Mouse (Mus musculus): ENCODE measurements around the gene Ssna1. TPM values are rescaled to one million over a fixed set of nuclear protein-coding genes. Genes with fewer than 3 reads are reported as not detected.

Gene Ssna1
- polyA plus RNA-seq, 1 experiment from 2014 or later: 171 TPM

- peaks cover 20% of the 10 kb centered on the region for H3K4me1 ChIP-seq (replicated peaks)
- H3K27me3 ChIP-seq: no peaks in the 10 kb centered on the region
- H3K4me2 ChIP-seq: no peak overlapping the region
- H3K9ac ChIP-seq: no peak overlapping the region
- 0 out of 2 replicates have a peak, but pooled peaks cover 10% of the 10 kb centered on the region for H3K36me3 ChIP-seq
- 93% methylated on average over 1 of the region's 1 CpGs for WGBS
- no peaks in the 10 kb centered on the region for H3K9me3 ChIP-seq
- H3K27ac ChIP-seq (replicated peaks): no peak overlapping the region
- no peak for ATAC-seq (ENCODE audit: low FRiP score, low read depth)
- no peak overlapping the region for H3K4me3 ChIP-seq
Observed at GRCm38 (mm10) chr2:25252331-25252730, 19.9 kb downstream of the Ssna1 start.

GRCm38 (mm10) chr2:25246183-25247072, 25.8 kb downstream of the Ssna1 start, which contains the start of gene AL732309.1:
Gene AL732309.1 (minus strand): TSS chr2:25246863.
- H3K36me3 ChIP-seq: peaks cover 8% of the 10 kb centered on the region; the same call in 1 of the 2 replicates
- WGBS: 92% methylated on average over 10 of the region's 10 CpGs
- no peaks in the 10 kb centered on the region for H3K27me3 ChIP-seq
- no peak within 1 kb of the TSS for H3K4me2 ChIP-seq
- H3K4me1 ChIP-seq (replicated peaks): peaks cover 24% of the 10 kb centered on the region
- ATAC-seq (ENCODE audit: low FRiP score, low read depth): no peak
- H3K9me3 ChIP-seq: no peaks in the 10 kb centered on the region
- H3K27ac ChIP-seq (replicated peaks): no peak within 1 kb of the TSS
- no peak within 1 kb of the TSS for H3K9ac ChIP-seq
- no peak within 1 kb of the TSS for H3K4me3 ChIP-seq

GRCm38 (mm10) chr2:25244144-25244543, 28.1 kb downstream of the Ssna1 start:
- Histone ChIP-seq H3K9me3 (no peaks in the 10 kb centered on the region), H3K27ac (replicated peaks) (no peak overlapping the region), H3K9ac (no peak overlapping the region), H3K36me3 (no peaks in the 10 kb centered on the region; the same call in 1 of the 2 replicates), H3K4me2 (0 out of 2 replicates have a peak overlapping the region, but pooled peaks have one; percentile 92), H3K4me1 (replicated peaks) (peaks cover 37% of the 10 kb centered on the region), H3K27me3 (no peaks in the 10 kb centered on the region), H3K4me3 (no peak overlapping the region)
- 90% methylated on average over 4 of the region's 4 CpGs for WGBS
- ATAC-seq (ENCODE audit: low FRiP score, low read depth): no peak

GRCm38 (mm10) chr2:25243342-25243741, 28.9 kb downstream of the Ssna1 start:
- Histone ChIP-seq H3K4me2 (peak overlapping the region; percentile 92), H3K27me3 (no peaks in the 10 kb centered on the region), H3K4me1 (replicated peaks) (peaks cover 37% of the 10 kb centered on the region), H3K4me3 (peak overlapping the region; percentile 61), H3K27ac (replicated peaks) (no peak overlapping the region), H3K9me3 (no peaks in the 10 kb centered on the region), H3K9ac (peak overlapping the region; percentile 81), H3K36me3 (no peaks in the 10 kb centered on the region; the same call in 1 of the 2 replicates)
- no peak for ATAC-seq (ENCODE audit: low FRiP score, low read depth)
- 83% methylated on average over 8 of the region's 8 CpGs for WGBS

GRCm38 (mm10) chr2:25242101-25242506, 30.1 kb downstream of the Ssna1 start, which contains the start of the genes Rnf208 and Cysrt1:
Gene Rnf208 (plus strand): TSS chr2:25242255.
Gene Cysrt1 (minus strand): TSS chr2:25242452.
- H3K36me3 ChIP-seq: no peaks in the 10 kb centered on the region; the same call in 1 of the 2 replicates
- ATAC-seq (ENCODE audit: low FRiP score, low read depth): peak; percentile 65
- peak within 1 kb of the TSS; percentile 72 for H3K27ac ChIP-seq (replicated peaks)
- no peaks in the 10 kb centered on the region for H3K9me3 ChIP-seq
- H3K4me2 ChIP-seq: peak within 1 kb of the TSS; percentile 92
- peaks cover 4% of the 10 kb centered on the region; the same call in 1 of the 2 replicates for H3K27me3 ChIP-seq
- peak within 1 kb of the TSS; percentile 61 for H3K4me3 ChIP-seq
- peaks cover 37% of the 10 kb centered on the region for H3K4me1 ChIP-seq (replicated peaks)
- 0% methylated on average over 40 of the region's 59 CpGs for WGBS
- peak within 1 kb of the TSS; percentile 81 for H3K9ac ChIP-seq

- peak overlapping the region; percentile 92 for H3K4me2 ChIP-seq
- peak overlapping the region; percentile 61 for H3K4me3 ChIP-seq
- no peaks in the 10 kb centered on the region; the same call in 1 of the 2 replicates for H3K36me3 ChIP-seq
- H3K9me3 ChIP-seq: no peaks in the 10 kb centered on the region
- H3K4me1 ChIP-seq (replicated peaks): peaks cover 37% of the 10 kb centered on the region
- H3K27ac ChIP-seq (replicated peaks): peak overlapping the region; percentile 72
- H3K9ac ChIP-seq: peak overlapping the region; percentile 81
- ATAC-seq (ENCODE audit: low FRiP score, low read depth): peak; percentile 32
- WGBS: 12% methylated on average over 6 of the region's 6 CpGs
- H3K27me3 ChIP-seq: peaks cover 4% of the 10 kb centered on the region; the same call in 1 of the 2 replicates
Observed at GRCm38 (mm10) chr2:25241438-25241775, 30.8 kb downstream of the Ssna1 start.

GRCm38 (mm10) chr2:25240723-25241437, 31.4 kb downstream of the Ssna1 start:
- Histone ChIP-seq H3K9ac (peak overlapping the region; percentile 24), H3K27me3 (peaks cover 4% of the 10 kb centered on the region; the same call in 1 of the 2 replicates), H3K4me3 (peak overlapping the region; percentile 61), H3K4me1 (replicated peaks) (peaks cover 37% of the 10 kb centered on the region), H3K4me2 (peak overlapping the region; percentile 92), H3K36me3 (no peaks in the 10 kb centered on the region; the same call in 1 of the 2 replicates), H3K27ac (replicated peaks) (peak overlapping the region; percentile 72), H3K9me3 (no peaks in the 10 kb centered on the region)
- 1% methylated on average over 29 of the region's 29 CpGs for whole genome bisulfite sequencing
- ATAC-seq (ENCODE audit: low FRiP score, low read depth): peak; percentile 83

GRCm38 (mm10) chr2:25240310-25240709, 31.9 kb downstream of the Ssna1 start:
- WGBS: 54% methylated on average over 8 of the region's 8 CpGs
- Histone ChIP-seq H3K27ac (replicated peaks) (peak overlapping the region; percentile 72), H3K27me3 (peaks cover 4% of the 10 kb centered on the region; the same call in 1 of the 2 replicates), H3K4me2 (peak overlapping the region; percentile 92), H3K36me3 (no peaks in the 10 kb centered on the region; the same call in 1 of the 2 replicates), H3K9me3 (no peaks in the 10 kb centered on the region), H3K4me3 (peak overlapping the region; percentile 61), H3K9ac (no peak overlapping the region), H3K4me1 (replicated peaks) (peaks cover 37% of the 10 kb centered on the region)
- peak; percentile 23 for ATAC-seq (ENCODE audit: low FRiP score, low read depth)

GRCm38 (mm10) chr2:25239766-25240165, 32.5 kb downstream of the Ssna1 start:
- Histone ChIP-seq H3K27me3 (peaks cover 4% of the 10 kb centered on the region; the same call in 1 of the 2 replicates), H3K27ac (replicated peaks) (no peak overlapping the region), H3K4me2 (no peak overlapping the region), H3K36me3 (no peaks in the 10 kb centered on the region), H3K4me1 (replicated peaks) (peaks cover 37% of the 10 kb centered on the region), H3K9me3 (no peaks in the 10 kb centered on the region), H3K4me3 (no peak overlapping the region), H3K9ac (no peak overlapping the region)
- 88% methylated on average over 3 of the region's 3 CpGs for WGBS
- ATAC-seq (ENCODE audit: low FRiP score, low read depth): no peak

- Histone ChIP-seq H3K4me3 (no peak overlapping the region), H3K27ac (replicated peaks) (no peak overlapping the region), H3K9me3 (no peaks in the 10 kb centered on the region), H3K9ac (no peak overlapping the region), H3K4me2 (no peak overlapping the region), H3K36me3 (no peaks in the 10 kb centered on the region), H3K27me3 (peaks cover 4% of the 10 kb centered on the region; the same call in 1 of the 2 replicates), H3K4me1 (replicated peaks) (peaks cover 23% of the 10 kb centered on the region)
- no peak for ATAC-seq (ENCODE audit: low FRiP score, low read depth)
Observed at GRCm38 (mm10) chr2:25238106-25238505, 34.1 kb downstream of the Ssna1 start.

- no peak for ATAC-seq (ENCODE audit: low FRiP score, low read depth)
- Histone ChIP-seq H3K9ac (no peak overlapping the region), H3K4me2 (no peak overlapping the region), H3K9me3 (no peaks in the 10 kb centered on the region), H3K4me1 (replicated peaks) (peaks cover 17% of the 10 kb centered on the region), H3K4me3 (no peak overlapping the region), H3K36me3 (no peaks in the 10 kb centered on the region), H3K27ac (replicated peaks) (no peak overlapping the region), H3K27me3 (peaks cover 4% of the 10 kb centered on the region; the same call in 1 of the 2 replicates)
- WGBS: 74% methylated on average over 4 of the region's 4 CpGs
Observed at GRCm38 (mm10) chr2:25237522-25237921, 34.7 kb downstream of the Ssna1 start.
